In the genomic region with DNA sequence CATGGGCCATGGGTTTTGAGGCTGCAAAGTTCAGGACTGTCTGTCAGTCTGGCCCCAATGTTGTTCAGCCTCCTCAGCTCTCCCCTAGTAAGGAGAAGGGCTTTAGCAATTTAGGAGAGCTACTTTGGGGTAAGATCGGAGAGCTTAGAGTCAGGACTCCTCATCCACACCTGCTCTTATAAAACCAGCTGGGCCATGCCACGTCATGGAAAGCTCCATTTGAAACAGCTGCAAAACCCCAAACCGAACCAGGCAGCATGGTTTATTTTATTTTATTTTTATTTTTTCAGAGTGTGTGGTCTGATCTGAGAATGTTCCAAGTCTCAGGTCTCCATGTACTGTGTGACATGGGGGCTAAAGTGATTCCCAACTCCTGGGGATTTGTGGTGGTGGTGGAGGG, we compare ENCODE assay signal across 26 mouse cellular contexts. TPM values are rescaled to one million over a fixed set of nuclear protein-coding genes. Genes with fewer than 3 reads are reported as not detected.
DNase-seq lines count a peak whose midpoint lies in the region; ATAC-seq and TF ChIP-seq lines count a peak whose summit lies in the region.
"Had no signal": no experiment of that assay in that cellular context is flagged by ENCODE, and none has a peak within 500 bp of the region (broad histone marks: within the 10 kb centered on the region; RNA-seq: fewer than 3 reads in every experiment).

No protein-coding gene starts in this region.

- H3K36me3 ChIP-seq in embryonic facial prominence, embryonic 15.5 days = no peaks in the 10 kb centered on the region
- H3K36me3 ChIP-seq in embryonic facial prominence, embryonic 10.5 days (replicated peaks) = no peaks in the 10 kb centered on the region
- no peaks in the 10 kb centered on the region for H3K36me3 ChIP-seq in kidney, embryonic 15.5 days
- no peaks in the 10 kb centered on the region for H3K36me3 ChIP-seq in lung, embryonic 14.5 days (ENCODE audit: insufficient read depth)
- H3K36me3 ChIP-seq in stomach, embryonic 15.5 days = no peaks in the 10 kb centered on the region
- H3K36me3 ChIP-seq: heart, embryonic 12.5 days; heart, embryonic 15.5 days; hindbrain, embryonic 10.5 days; hindbrain, embryonic 13.5 days had no signal

- H3K27me3 ChIP-seq in embryonic facial prominence, embryonic 15.5 days = no peaks in the 10 kb centered on the region
- 0 out of 2 replicates have a peak, but pooled peaks cover 4% of the 10 kb centered on the region for H3K27me3 ChIP-seq in embryonic facial prominence, embryonic 10.5 days (replicated peaks; ENCODE audit: low read depth, poor library complexity, severe bottlenecking)
- no peaks in the 10 kb centered on the region for H3K27me3 ChIP-seq in kidney, embryonic 15.5 days
- H3K27me3 ChIP-seq in lung, embryonic 14.5 days (ENCODE audit: insufficient read depth, low read length) = no peaks in the 10 kb centered on the region
- no peaks in the 10 kb centered on the region for H3K27me3 ChIP-seq in stomach, embryonic 15.5 days (replicated peaks)
- H3K27me3 ChIP-seq: heart, embryonic 12.5 days; heart, embryonic 15.5 days had no signal

- no peak for TF ChIP-seq CTCF in lung, embryonic 14.5 days (IDR thresholded peaks at IDR 0.05; ENCODE audit: low read depth)

- ATAC-seq in embryonic facial prominence, embryonic 15.5 days (ENCODE audit: insufficient number of reproducible peaks, low FRiP score, low TSS enrichment, low read depth) = peak; percentile 31; the same call in 1 of the 2 replicates
- ATAC-seq in kidney, embryonic 15.5 days (replicated peaks; ENCODE audit: low FRiP score) = no peak
- ATAC-seq in lung, embryonic 14.5 days (ENCODE audit: insufficient read depth) = no peak
- ATAC-seq in stomach, embryonic 15.5 days (ENCODE audit: insufficient read depth, low FRiP score, low read depth) = no peak
- ATAC-seq: activated CD4-positive, CD25-positive, alpha-beta regulatory T cell, adult 4 months; forebrain, embryonic 14.5 days; forebrain, postnatal 0 days had no signal

- no peak for DNase-seq in embryonic facial prominence, embryonic 10.5 days (ENCODE audit: low spot score)
- DNase-seq in kidney, postnatal 14 days = no peak
- peak; percentile 48 for DNase-seq in lung, embryonic 14.5 days
- no peak for DNase-seq in lung, postnatal 36 days
- DNase-seq in right cerebral cortex, postnatal 25 days = no peak
- DNase-seq: adrenal gland, adult 8-10 months; adrenal gland, postnatal 25 days; cerebellum, adult 11-12 months; cerebellum, adult 8-10 months; cerebellum, postnatal 36 days; embryo, embryonic 11 days; forebrain, postnatal 0 days; gastrocnemius, adult 2 months; gastrocnemius, postnatal 14 days; heart, adult 11 months; heart, postnatal 10 days; heart, postnatal 36 days had no signal

- H3K4me3 ChIP-seq in embryonic facial prominence, embryonic 15.5 days (replicated peaks) = no peak overlapping the region
- no peak overlapping the region for H3K4me3 ChIP-seq in embryonic facial prominence, embryonic 10.5 days
- H3K4me3 ChIP-seq in kidney, embryonic 15.5 days (replicated peaks) = no peak overlapping the region
- no peak overlapping the region for H3K4me3 ChIP-seq in lung, embryonic 14.5 days (ENCODE audit: low read depth, low read length)
- H3K4me3 ChIP-seq in stomach, embryonic 15.5 days (replicated peaks) = no peak overlapping the region
- H3K4me3 ChIP-seq: gastrocnemius, adult 2 months; heart, embryonic 12.5 days; heart, embryonic 15.5 days; hindbrain, embryonic 10.5 days; hindbrain, embryonic 13.5 days had no signal

- peaks cover 5% of the 10 kb centered on the region for H3K4me1 ChIP-seq in embryonic facial prominence, embryonic 15.5 days
- H3K4me1 ChIP-seq in embryonic facial prominence, embryonic 10.5 days = 0 out of 2 replicates have a peak, but pooled peaks cover 3% of the 10 kb centered on the region
- peaks cover 28% of the 10 kb centered on the region for H3K4me1 ChIP-seq in kidney, embryonic 15.5 days
- H3K4me1 ChIP-seq in lung, embryonic 14.5 days (ENCODE audit: insufficient read depth) = peaks cover 7% of the 10 kb centered on the region
- peaks cover 24% of the 10 kb centered on the region for H3K4me1 ChIP-seq in stomach, embryonic 15.5 days
- H3K4me1 ChIP-seq: hindbrain, embryonic 13.5 days had no signal

- H3K9me3 ChIP-seq in embryonic facial prominence, embryonic 15.5 days (replicated peaks) = no peaks in the 10 kb centered on the region
- H3K9me3 ChIP-seq in embryonic facial prominence, embryonic 10.5 days = no peaks in the 10 kb centered on the region
- H3K9me3 ChIP-seq in kidney, embryonic 15.5 days (replicated peaks) = no peaks in the 10 kb centered on the region
- no peaks in the 10 kb centered on the region for H3K9me3 ChIP-seq in lung, embryonic 14.5 days (ENCODE audit: low read depth, low read length)
- H3K9me3 ChIP-seq in stomach, embryonic 15.5 days = no peaks in the 10 kb centered on the region
- H3K9me3 ChIP-seq: heart, embryonic 12.5 days; heart, embryonic 15.5 days; hindbrain, embryonic 10.5 days; hindbrain, embryonic 13.5 days had no signal

- no peak overlapping the region for H3K9ac ChIP-seq in embryonic facial prominence, embryonic 15.5 days
- no peak overlapping the region for H3K9ac ChIP-seq in kidney, embryonic 15.5 days
- no peak overlapping the region for H3K9ac ChIP-seq in lung, embryonic 14.5 days
- no peak overlapping the region for H3K9ac ChIP-seq in stomach, embryonic 15.5 days
- H3K9ac ChIP-seq: forebrain, postnatal 0 days; heart, embryonic 12.5 days; heart, embryonic 15.5 days; hindbrain, embryonic 13.5 days had no signal

- no peak overlapping the region for H3K27ac ChIP-seq in embryonic facial prominence, embryonic 15.5 days (replicated peaks)
- H3K27ac ChIP-seq in embryonic facial prominence, embryonic 10.5 days (replicated peaks) = no peak overlapping the region
- H3K27ac ChIP-seq in kidney, embryonic 15.5 days = 0 out of 2 replicates have a peak overlapping the region, but pooled peaks have one; percentile 32
- no peak overlapping the region; the same call in 1 of the 2 replicates for H3K27ac ChIP-seq in lung, embryonic 14.5 days (ENCODE audit: low read depth)
- peak overlapping the region; percentile 64; the same call in 1 of the 2 replicates for H3K27ac ChIP-seq in stomach, embryonic 15.5 days
- H3K27ac ChIP-seq: gastrocnemius, adult 2 months; heart, embryonic 15.5 days; hindbrain, embryonic 10.5 days; hindbrain, embryonic 13.5 days had no signal

- 49% methylated on average over 3 of the region's 3 CpGs for WGBS in embryonic facial prominence, embryonic 15.5 days
- WGBS in embryonic facial prominence, embryonic 10.5 days = 87% methylated on average over 3 of the region's 3 CpGs
- 59% methylated on average over 3 of the region's 3 CpGs for WGBS in kidney, embryonic 15.5 days
- 54% methylated on average over 3 of the region's 3 CpGs for WGBS in lung, embryonic 14.5 days
- WGBS in stomach, embryonic 15.5 days = 54% methylated on average over 3 of the region's 3 CpGs

- H3K4me2 ChIP-seq in embryonic facial prominence, embryonic 15.5 days (replicated peaks) = no peak overlapping the region
- H3K4me2 ChIP-seq in kidney, embryonic 15.5 days = no peak overlapping the region
- no peak overlapping the region for H3K4me2 ChIP-seq in lung, embryonic 14.5 days
- H3K4me2 ChIP-seq in stomach, embryonic 15.5 days = no peak overlapping the region
- H3K4me2 ChIP-seq: heart, embryonic 12.5 days; heart, embryonic 15.5 days; hindbrain, embryonic 13.5 days had no signal

RNA-seq across cellular contexts. Expression of a gene that starts 46.7 kb away (rescaled TPM):
- 17.9 and 22.2 TPM in 2 replicates for polyA plus RNA-seq in embryonic facial prominence, embryonic 15.5 days (2015; fragmentation: Nextera tagmentation; extraction: Ambion mirVana)
- 6.4 and 7.8 TPM in 2 replicates for polyA plus RNA-seq in embryonic facial prominence, embryonic 10.5 days (2016; fragmentation: Nextera tagmentation; extraction: Ambion mirVana)
- 30.4 and 39.7 TPM in 2 replicates for polyA plus RNA-seq in kidney, embryonic 15.5 days (2015; fragmentation: Nextera tagmentation; extraction: Ambion mirVana)
- 40.8 and 41.7 TPM in 2 replicates for polyA plus RNA-seq in lung, embryonic 14.5 days (2014; fragmentation: Nextera tagmentation; extraction: Ambion mirVana)
- polyA plus RNA-seq in stomach, embryonic 15.5 days (2015; fragmentation: Nextera tagmentation; extraction: Ambion mirVana) = 91.7 and 93.1 TPM in 2 replicates

Comparison
In these comparisons a context has a peak if more than half of its experiments do, and no peak if none do; other contexts are left out.
1. H3K27ac ChIP-seq: peak in kidney, embryonic 15.5 days (single experiment) and stomach, embryonic 15.5 days (single experiment); none in embryonic facial prominence, embryonic 15.5 days (single experiment), embryonic facial prominence, embryonic 10.5 days (single experiment) and lung, embryonic 14.5 days (single experiment).